Mouse (Mus musculus) yolk sac, embryonic 10.5 days (tissue): ENCODE data around the gene Chmp1a.

Experiments used
- DNase-seq: peaks from one replicate; pipeline ENCODE4 v3.0.0-alpha.2; 2017; ENCODE audit warnings: low spot score

Chmp1a gene

GRCm38 (mm10) chr8:123155177-123155576 lies 57.4 kb downstream of the Chmp1a start:
- DNase-seq = no peak
